Mouse (Mus musculus) lung, adult 18-20 months (tissue): Measurements from ENCODE around the gene Ppp2ca.
"Not testable (repeated sequence)": the region's sequence is repeated elsewhere in the genome, so short reads cannot be mapped to it uniquely, and the experiment has no call there.

ENCODE experiments used
- DNase-seq, 2 experiments: peaks; one replicate each; pipeline ENCODE4 v3.0.0; 2022; ENCODE audit warnings: mixed read lengths in 2 of 2

The Ppp2ca gene

DNA sequence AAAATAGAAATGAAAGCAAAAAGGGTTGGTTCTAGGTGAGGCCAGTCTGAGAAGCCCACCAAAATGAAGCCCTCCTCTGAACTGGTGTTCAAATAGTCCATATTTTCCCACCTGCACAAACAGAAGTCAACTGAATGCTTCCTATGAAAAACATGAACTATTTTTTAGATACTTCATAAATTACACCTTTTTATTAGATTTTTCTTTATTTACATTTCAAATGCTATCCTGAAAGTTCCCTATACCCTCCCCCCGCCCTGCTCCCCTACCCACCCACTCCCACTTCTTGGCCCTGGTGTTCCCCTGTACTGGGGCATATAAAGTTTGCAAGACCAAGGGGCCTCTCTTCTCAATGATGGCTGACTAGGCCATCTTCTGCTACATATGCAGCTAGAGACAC lies 46.9 kb downstream of the Ppp2ca start, which contains the start of gene Olfr1373:
Olfr1373 (minus strand) TSS at position 101 of the 400 bp plus-strand sequence.
- DNase-seq, result not testable (repeated sequence)

- DNase-seq, result peak; percentile 63 to 66
Measured at GRCm38 (mm10) chr11:52163926-52164325, 65.4 kb downstream of the Ppp2ca start.

DNA sequence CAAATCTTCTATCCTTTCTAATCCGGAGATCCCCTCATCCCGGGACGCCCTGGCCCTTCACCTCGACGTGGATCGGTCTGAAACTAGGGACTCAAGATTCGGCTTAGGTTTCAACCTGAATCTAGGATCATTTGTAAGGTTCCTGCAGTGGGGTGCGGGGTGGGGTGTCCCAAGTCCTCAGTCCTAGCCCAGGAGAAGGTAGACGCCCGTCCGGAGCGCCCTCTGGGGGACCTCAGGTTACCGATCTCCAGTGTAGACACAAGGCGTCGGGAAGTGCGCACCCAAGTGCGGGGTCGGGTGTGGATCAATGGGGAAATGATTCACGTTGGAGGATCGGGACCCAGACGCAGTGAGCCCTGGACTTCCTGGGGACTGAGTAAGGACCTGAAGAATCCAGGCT lies 68.6 kb downstream of the Ppp2ca start:
- peak; percentile 46 to 48 for DNase-seq

- DNase-seq, result peak; percentile 17 to 23
Measured at GRCm38 (mm10) chr11:52167901-52168302, 69.4 kb downstream of the Ppp2ca start.

DNA sequence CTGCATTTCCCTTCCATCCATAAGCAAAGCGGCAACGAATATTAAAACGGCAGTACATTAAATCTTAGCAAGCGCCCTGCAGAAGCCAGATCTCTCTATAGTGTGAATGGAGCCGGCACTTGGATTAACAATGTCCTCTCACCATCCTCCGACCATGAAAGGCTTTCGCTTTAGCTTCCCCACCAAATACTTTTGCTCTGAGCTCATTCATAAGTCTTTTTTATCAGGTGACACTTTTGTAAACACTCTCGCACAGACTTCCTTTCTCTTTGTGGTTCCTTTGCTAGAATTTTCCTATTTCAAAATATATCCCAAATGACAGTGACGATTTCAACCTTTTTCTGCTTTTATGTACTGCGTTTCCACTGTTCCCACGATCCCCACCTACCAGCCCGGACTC lies 70.0 kb downstream of the Ppp2ca start:
- DNase-seq, result no peak
